Mouse (Mus musculus): ENCODE data around the gene Dhx40.
"Not testable (repeated sequence)": the region's sequence is repeated elsewhere in the genome, so short reads cannot be mapped to it uniquely, and the experiment has no call there.

Dhx40 gene

GRCm38 (mm10) chr11:86816288-86816687, 8.7 kb upstream of the Dhx40 start:
- not testable (repeated sequence) for DNase-seq

- not testable (repeated sequence) for DNase-seq
These were observed 6.9 kb upstream of the Dhx40 start for GRCm38 (mm10) chr11:86814481-86814880.

DNA sequence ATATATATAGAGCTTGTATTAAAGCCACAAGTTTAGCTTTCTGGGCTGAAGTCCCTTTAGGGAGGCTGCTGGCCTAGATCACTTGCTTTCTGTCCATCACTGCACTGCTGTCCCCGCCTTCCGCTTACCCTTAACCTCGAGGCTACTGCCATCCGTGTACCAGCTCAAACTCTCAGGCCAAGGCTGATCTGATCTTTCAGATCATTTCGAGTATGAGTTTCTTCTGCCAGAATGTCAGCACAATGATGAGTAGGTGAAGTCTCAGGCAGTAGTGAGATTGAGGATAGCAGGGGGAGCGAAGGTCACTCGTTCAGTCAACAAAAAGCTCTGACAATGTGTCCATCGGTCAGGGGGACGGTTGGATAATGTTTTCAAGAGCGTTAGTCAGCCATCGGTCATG, 5.7 kb upstream of the Dhx40 start:
- DNase-seq, result not testable (repeated sequence)

DNA sequence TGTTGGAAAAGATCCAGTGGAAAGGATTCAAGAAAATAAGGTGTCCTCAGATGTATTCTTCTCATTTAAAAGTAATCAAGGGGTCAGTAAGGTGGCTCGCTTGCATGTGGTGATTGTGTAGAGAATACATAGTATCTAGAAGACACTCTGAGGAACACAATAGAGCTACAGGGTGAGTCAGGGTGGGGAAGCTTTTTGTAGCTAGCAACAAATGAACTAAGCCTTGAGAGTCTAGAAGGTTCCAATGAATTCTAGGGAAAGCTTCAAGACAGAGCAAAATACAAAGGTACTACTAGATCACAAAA, 3.7 kb upstream of the Dhx40 start:
- no peak for DNase-seq

GRCm38 (mm10) chr11:86810572-86811325, 3.2 kb upstream of the Dhx40 start:
- no peak for DNase-seq

DNA sequence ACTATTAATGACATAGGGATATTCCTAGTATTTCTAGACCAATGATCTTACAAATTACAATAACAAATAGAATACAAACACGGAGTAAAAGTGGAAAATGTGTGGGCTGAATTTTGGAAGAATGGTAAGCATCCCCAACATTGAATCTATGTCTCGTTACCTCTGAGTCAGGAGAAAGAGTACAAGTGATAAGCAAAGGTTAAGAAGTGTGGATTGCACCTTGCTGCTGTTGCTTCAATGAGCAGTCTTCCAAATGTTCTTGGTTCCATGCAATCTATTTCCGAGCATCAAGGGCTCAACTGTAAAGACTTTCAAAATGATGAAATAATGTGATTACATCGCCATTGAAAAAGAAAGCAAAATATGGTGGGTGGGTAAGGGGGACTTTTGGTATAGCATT, 2.3 kb upstream of the Dhx40 start:
- DNase-seq, result no peak

DNA sequence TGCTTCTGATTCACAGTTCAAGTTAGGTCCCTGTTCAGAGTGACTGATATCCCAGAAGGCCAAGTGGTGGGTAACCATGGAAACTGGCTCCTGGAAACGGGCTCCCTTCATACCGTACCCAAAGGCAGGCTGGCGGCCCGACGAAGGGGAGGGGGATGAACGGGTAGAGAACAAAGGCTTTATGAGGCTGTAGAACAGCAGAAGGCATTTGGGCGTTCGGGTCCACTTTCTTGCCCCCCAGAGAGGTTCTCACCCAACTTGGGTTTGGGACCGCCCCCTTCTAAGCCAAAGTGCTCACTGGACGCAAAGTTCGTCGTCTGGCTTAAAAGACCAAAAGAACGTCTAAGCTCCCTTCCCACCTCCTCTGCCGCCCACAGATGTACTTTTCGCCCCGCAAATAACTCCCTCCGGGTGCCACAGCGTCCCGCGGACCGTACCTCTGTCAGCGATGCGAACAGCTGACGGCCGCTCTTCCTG, 507 bp downstream of the Dhx40 start:
- DNase-seq, result peak; percentile 75 to 76

GRCm38 (mm10) chr11:86794161-86794560, 13.4 kb downstream of the Dhx40 start:
- DNase-seq, result no peak

- not testable (repeated sequence) for DNase-seq
These were observed 20.1 kb downstream of the Dhx40 start for GRCm38 (mm10) chr11:86787436-86787835.

DNA sequence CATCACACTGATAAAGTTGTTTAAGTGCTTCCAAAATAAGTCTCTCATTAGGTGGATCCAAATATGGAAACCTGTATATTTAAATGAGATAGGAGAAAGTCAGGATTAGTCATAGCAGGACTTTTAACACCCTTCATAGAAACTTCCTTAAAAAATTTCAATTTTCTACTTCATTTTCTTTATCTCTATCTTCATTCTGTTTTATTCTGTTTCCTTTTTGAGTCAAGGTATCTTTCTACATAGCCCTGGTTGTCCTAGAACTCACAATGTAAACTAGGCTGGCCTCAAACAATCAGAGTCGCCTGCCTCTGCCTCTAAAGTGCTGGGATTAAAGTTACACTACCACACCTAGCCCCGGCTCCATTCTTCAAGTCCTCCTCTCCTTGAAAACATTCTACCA, 21.8 kb downstream of the Dhx40 start:
- DNase-seq, result no peak

GRCm38 (mm10) chr11:86769884-86770283, 37.7 kb downstream of the Dhx40 start:
- no peak for DNase-seq

GRCm38 (mm10) chr11:86764501-86764900, 43.0 kb downstream of the Dhx40 start:
- no peak for DNase-seq

- not testable (repeated sequence) for DNase-seq
These were observed 44.4 kb downstream of the Dhx40 start for GRCm38 (mm10) chr11:86763127-86763526.

GRCm38 (mm10) chr11:86760357-86760756, 47.2 kb downstream of the Dhx40 start:
- no peak for DNase-seq

- no peak for DNase-seq
These were observed 47.7 kb downstream of the Dhx40 start for GRCm38 (mm10) chr11:86759886-86760285.

DNA sequence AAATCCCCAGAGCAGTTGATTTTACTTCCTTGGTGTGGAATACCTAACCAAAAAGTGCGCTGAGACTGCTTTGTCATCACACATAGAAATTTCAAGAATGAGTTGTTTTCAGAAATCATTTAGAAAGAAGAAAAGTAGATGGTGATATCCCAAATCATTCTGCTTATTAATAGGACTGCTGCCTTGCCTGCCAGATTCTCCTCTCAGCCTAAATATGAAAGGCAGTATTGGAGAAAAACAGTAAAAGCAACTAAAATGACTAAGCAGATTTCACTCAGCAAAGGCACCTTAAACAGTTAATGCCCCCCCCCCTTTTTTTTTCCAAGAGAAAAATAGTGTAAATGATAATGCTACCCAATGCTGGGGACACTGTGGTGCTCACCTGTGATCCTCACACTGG, 48.3 kb downstream of the Dhx40 start:
- DNase-seq, result no peak

DNA sequence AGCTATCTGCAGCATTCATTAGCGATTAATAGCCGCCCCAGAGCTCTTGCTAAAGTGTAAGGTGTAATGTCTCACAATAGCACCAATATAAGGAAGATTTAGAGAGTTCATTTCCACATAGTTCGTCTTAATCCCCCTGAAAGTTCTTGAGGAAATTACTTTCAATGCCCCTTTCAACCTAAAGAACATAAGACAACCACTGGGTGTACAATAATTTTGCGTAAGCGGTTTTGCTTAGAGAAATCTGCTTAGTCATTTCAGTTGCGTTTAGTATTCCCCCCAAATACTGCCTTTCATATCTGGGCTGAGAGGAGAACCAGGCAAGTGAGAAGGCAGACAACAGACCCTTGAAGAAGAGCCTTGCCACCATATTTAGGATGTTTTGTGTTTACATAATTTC, 49.0 kb downstream of the Dhx40 start:
- DNase-seq, result peak in 1 of 2 experiments; percentile 19

GRCm38 (mm10) chr11:86757480-86758371, 49.8 kb downstream of the Dhx40 start, which contains the start of gene Cltc:
Gene Cltc (minus strand): TSS chr11:86757565.
- DNase-seq, result peak; percentile 96 to 97

GRCm38 (mm10) chr11:86757142-86757479, 50.4 kb downstream of the Dhx40 start:
- no peak for DNase-seq

- DNase-seq, result peak; percentile 74 to 79
These were observed 51.1 kb downstream of the Dhx40 start for GRCm38 (mm10) chr11:86756156-86757141.

- DNase-seq, result no peak
These were observed 55.1 kb downstream of the Dhx40 start for GRCm38 (mm10) chr11:86752404-86752803.

DNA sequence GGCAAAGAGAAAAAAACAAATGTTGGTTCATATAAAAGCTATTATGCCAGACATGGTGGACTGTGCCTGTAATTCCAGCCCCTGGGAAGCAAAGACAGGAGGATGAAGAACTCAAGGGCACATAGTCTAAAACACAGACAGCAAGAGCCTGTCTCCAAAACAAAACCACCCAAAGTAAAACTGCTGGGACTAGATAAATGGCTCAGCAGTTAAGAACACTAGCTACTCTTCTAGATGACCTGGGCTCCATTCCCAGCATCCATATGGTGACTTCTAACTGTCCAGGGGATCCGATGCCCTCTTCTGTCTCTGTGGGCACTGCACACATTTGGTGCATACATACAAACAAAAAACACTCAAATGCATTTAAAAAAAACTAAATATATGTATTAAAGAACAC, 56.5 kb downstream of the Dhx40 start:
- DNase-seq, result peak; percentile 7 to 16

All from cerebellum, postnatal 10 days (tissue).